Mouse (Mus musculus): ENCODE data around the gene Tnfrsf1b.

Gene Tnfrsf1b

GRCm38 (mm10) chr4:145219240-145219985 lies 27.3 kb downstream of the Tnfrsf1b start:
- DNase-seq (ENCODE audit: low spot score) = peak; percentile 34

GRCm38 (mm10) chr4:145217837-145218236 lies 28.8 kb downstream of the Tnfrsf1b start:
- no peak for DNase-seq (ENCODE audit: low spot score)

GRCm38 (mm10) chr4:145217046-145217445 lies 29.6 kb downstream of the Tnfrsf1b start:
- DNase-seq (ENCODE audit: low spot score) = no peak

- DNase-seq (ENCODE audit: low spot score) = no peak
These were observed 31.3 kb downstream of the Tnfrsf1b start for GRCm38 (mm10) chr4:145215396-145215795.

GRCm38 (mm10) chr4:145214786-145215174 lies 31.9 kb downstream of the Tnfrsf1b start:
- DNase-seq (ENCODE audit: low spot score) = no peak

GRCm38 (mm10) chr4:145213999-145214785 lies 32.5 kb downstream of the Tnfrsf1b start:
- peak; percentile 93 for DNase-seq (ENCODE audit: low spot score)

GRCm38 (mm10) chr4:145211076-145211475 lies 35.6 kb downstream of the Tnfrsf1b start:
- no peak for DNase-seq (ENCODE audit: low spot score)

- no peak for DNase-seq (ENCODE audit: low spot score)
These were observed 36.1 kb downstream of the Tnfrsf1b start for GRCm38 (mm10) chr4:145210564-145210963.

GRCm38 (mm10) chr4:145209690-145210088 lies 37.0 kb downstream of the Tnfrsf1b start:
- no peak for DNase-seq (ENCODE audit: low spot score)

- DNase-seq (ENCODE audit: low spot score) = no peak
These were observed 37.5 kb downstream of the Tnfrsf1b start for GRCm38 (mm10) chr4:145209076-145209689.

- DNase-seq (ENCODE audit: low spot score) = no peak
These were observed 38.8 kb downstream of the Tnfrsf1b start for GRCm38 (mm10) chr4:145207718-145208371.

- DNase-seq (ENCODE audit: low spot score) = no peak
These were observed 41.9 kb downstream of the Tnfrsf1b start for GRCm38 (mm10) chr4:145204779-145205178.

- DNase-seq (ENCODE audit: low spot score) = no peak
These were observed 43.4 kb downstream of the Tnfrsf1b start for GRCm38 (mm10) chr4:145203305-145203704.

- DNase-seq (ENCODE audit: low spot score) = no peak
These were observed 45.2 kb downstream of the Tnfrsf1b start for GRCm38 (mm10) chr4:145201424-145201823.

- no peak for DNase-seq (ENCODE audit: low spot score)
These were observed 46.5 kb downstream of the Tnfrsf1b start for GRCm38 (mm10) chr4:145199982-145200699.

- DNase-seq (ENCODE audit: low spot score) = no peak
These were observed 50.1 kb downstream of the Tnfrsf1b start for GRCm38 (mm10) chr4:145196586-145196985.

- no peak for DNase-seq (ENCODE audit: low spot score)
These were observed 51.5 kb downstream of the Tnfrsf1b start for GRCm38 (mm10) chr4:145195172-145195571.

- DNase-seq (ENCODE audit: low spot score) = peak; percentile 93
These were observed 52.0 kb downstream of the Tnfrsf1b start, which contains the start of gene Vps13d for GRCm38 (mm10) chr4:145194559-145195162. Vps13d (minus strand) TSS chr4:145195005.

GRCm38 (mm10) chr4:145193991-145194511 lies 52.6 kb downstream of the Tnfrsf1b start:
- peak; percentile 19 for DNase-seq (ENCODE audit: low spot score)

GRCm38 (mm10) chr4:145193406-145193805 lies 53.3 kb downstream of the Tnfrsf1b start:
- DNase-seq (ENCODE audit: low spot score) = no peak

GRCm38 (mm10) chr4:145192686-145193085 lies 54.0 kb downstream of the Tnfrsf1b start:
- DNase-seq (ENCODE audit: low spot score) = no peak

Data from urinary bladder, postnatal 25 days (tissue).